Mouse (Mus musculus): ENCODE data around the gene Parva. TPM values are rescaled to one million over a fixed set of nuclear protein-coding genes. Genes with fewer than 3 reads are reported as not detected.

The Parva gene
- polyA plus RNA-seq, 1 experiment from 2014 or later, result 50.4 TPM

DNA sequence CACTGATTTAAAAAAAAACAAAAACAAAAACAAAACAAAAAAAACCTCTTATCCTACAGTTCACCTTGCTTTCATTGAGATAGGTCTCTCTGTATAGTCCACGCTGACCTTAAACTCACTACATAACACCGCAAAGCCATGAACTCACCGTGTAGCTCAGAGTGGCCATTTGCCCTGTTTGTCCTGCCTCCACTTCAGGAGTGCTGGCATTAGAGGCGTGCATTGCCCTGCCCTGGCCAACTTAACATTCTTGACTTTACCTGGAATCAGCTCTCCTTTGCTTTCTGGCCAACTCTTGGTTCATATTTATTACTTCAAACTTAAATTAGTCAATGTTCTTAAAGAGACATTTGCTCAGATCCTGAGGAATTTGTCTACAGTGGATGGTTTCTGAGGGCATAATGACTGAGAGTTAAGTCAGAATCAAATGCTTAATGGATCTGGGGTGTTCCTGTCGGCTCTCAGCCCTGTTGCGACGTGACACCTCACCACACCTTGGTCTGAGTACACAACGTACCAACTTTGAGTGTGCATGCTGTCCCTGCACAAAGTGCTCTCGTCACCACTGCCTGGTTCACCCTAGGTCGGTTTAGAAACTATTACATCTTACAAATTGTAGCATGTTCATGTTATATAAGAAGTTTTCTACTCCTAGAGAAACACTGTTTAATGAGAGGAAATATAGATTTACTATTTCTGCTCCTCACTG is 207.4 kb downstream of the Parva start:
- DNase-seq (ENCODE audit: low spot score) (no peak), ATAC-seq (ENCODE audit: insufficient read depth, low FRiP score, low TSS enrichment) (no peak)
- 86% methylated on average over 10 of the region's 10 CpGs for WGBS
- Histone ChIP-seq H3K4me3 (ENCODE audit: low read depth, low read length) (no peak overlapping the region), H3K36me3 (ENCODE audit: control insufficient read depth, insufficient read depth, low read length) (no peaks in the 10 kb centered on the region), H3K4me1 (ENCODE audit: control insufficient read depth, insufficient read depth, low read length) (no peaks in the 10 kb centered on the region), H3K27ac (ENCODE audit: low read depth, low read length) (no peak overlapping the region), H3K4me2 (ENCODE audit: low read depth) (no peak overlapping the region), H3K9ac (ENCODE audit: low read length) (no peak overlapping the region), H3K9me3 (ENCODE audit: control insufficient read depth, low read length) (no peaks in the 10 kb centered on the region), H3K27me3 (ENCODE audit: control insufficient read depth, insufficient read depth, low read length) (no peaks in the 10 kb centered on the region)

GRCm38 (mm10) chr7:112635936-112636335 is 208.6 kb downstream of the Parva start:
- ATAC-seq (ENCODE audit: insufficient read depth, low FRiP score, low TSS enrichment) (no peak), DNase-seq (ENCODE audit: low spot score) (no peak)
- H3K36me3 ChIP-seq (ENCODE audit: control insufficient read depth, insufficient read depth, low read length), result no peaks in the 10 kb centered on the region
- H3K4me1 ChIP-seq (ENCODE audit: control insufficient read depth, insufficient read depth, low read length), result no peaks in the 10 kb centered on the region
- H3K4me2 ChIP-seq (ENCODE audit: low read depth), result no peak overlapping the region
- H3K27ac ChIP-seq (ENCODE audit: low read depth, low read length), result no peak overlapping the region
- WGBS, result 90% methylated on average over 2 of the region's 2 CpGs
- no peak overlapping the region for H3K4me3 ChIP-seq (ENCODE audit: low read depth, low read length)
- H3K9ac ChIP-seq (ENCODE audit: low read length), result no peak overlapping the region
- H3K9me3 ChIP-seq (ENCODE audit: control insufficient read depth, low read length), result no peaks in the 10 kb centered on the region
- no peaks in the 10 kb centered on the region for H3K27me3 ChIP-seq (ENCODE audit: control insufficient read depth, insufficient read depth, low read length)

Other genes starting within 250 kb of the Parva start
- 1.0 and 1.6 TPM in 2 replicates for gene Mical2, start 201.6 kb upstream of the Parva start, polyA plus RNA-seq (2014; fragmentation: Nextera tagmentation; extraction: Ambion mirVana)